Comparison of ENCODE assay signal across 18 mouse cellular contexts in the genomic region with DNA sequence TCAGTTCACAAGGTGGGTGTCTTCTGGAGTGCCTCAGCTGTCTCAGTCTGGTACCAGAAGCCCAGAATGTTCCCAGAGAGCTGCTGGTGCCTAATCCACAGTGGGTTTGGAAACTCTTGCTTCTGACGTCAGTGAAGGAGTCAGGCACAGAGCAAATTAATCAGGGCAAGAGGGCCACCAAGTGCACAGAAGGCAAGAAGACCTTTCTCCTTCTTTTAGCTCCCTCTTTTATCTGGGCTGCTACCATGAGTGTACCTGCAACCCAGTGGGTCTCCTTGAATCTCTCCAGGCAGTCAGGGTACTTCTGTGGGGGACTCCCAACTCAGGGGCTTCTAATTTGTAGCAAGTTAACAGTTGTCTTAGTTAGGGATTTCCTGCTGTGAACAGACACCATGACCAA.
DNase-seq lines count a peak whose midpoint lies in the region; ATAC-seq lines count a peak whose summit lies in the region.
"Had no signal": no experiment of that assay in that cellular context is flagged by ENCODE, and none has a peak within 500 bp of the region (broad histone marks: within the 10 kb centered on the region; RNA-seq: fewer than 3 reads in every experiment).

No protein-coding gene starts in this region.

- 0 out of 2 replicates have a peak, but pooled peaks cover 6% of the 10 kb centered on the region for H3K9me3 ChIP-seq in limb, embryonic 12.5 days
- H3K9me3 ChIP-seq in limb, embryonic 10.5 days (replicated peaks): no peaks in the 10 kb centered on the region
- H3K9me3 ChIP-seq in midbrain, embryonic 11.5 days (ENCODE audit: control insufficient read depth, low read length): no peaks in the 10 kb centered on the region
- H3K9me3 ChIP-seq in midbrain, embryonic 14.5 days (ENCODE audit: control insufficient read depth, low read length): no peaks in the 10 kb centered on the region
- no peaks in the 10 kb centered on the region for H3K9me3 ChIP-seq in limb, embryonic 13.5 days
- H3K9me3 ChIP-seq: forebrain, embryonic 15.5 days; hindbrain, embryonic 12.5 days; hindbrain, embryonic 15.5 days had no signal

- no peak overlapping the region for H3K4me3 ChIP-seq in limb, embryonic 12.5 days (replicated peaks)
- H3K4me3 ChIP-seq in limb, embryonic 10.5 days: no peak overlapping the region
- H3K4me3 ChIP-seq in midbrain, embryonic 11.5 days (ENCODE audit: low read depth, low read length): no peak overlapping the region
- H3K4me3 ChIP-seq in midbrain, embryonic 14.5 days (replicated peaks; ENCODE audit: low read depth, low read length): no peak overlapping the region
- no peak overlapping the region for H3K4me3 ChIP-seq in limb, embryonic 13.5 days
- H3K4me3 ChIP-seq: forebrain, embryonic 15.5 days; heart, adult 2 months; hindbrain, embryonic 12.5 days; hindbrain, embryonic 15.5 days had no signal

- H3K27me3 ChIP-seq in limb, embryonic 12.5 days: no peaks in the 10 kb centered on the region
- no peaks in the 10 kb centered on the region for H3K27me3 ChIP-seq in limb, embryonic 10.5 days (ENCODE audit: low read depth, poor library complexity, severe bottlenecking)
- no peaks in the 10 kb centered on the region for H3K27me3 ChIP-seq in midbrain, embryonic 11.5 days (ENCODE audit: control insufficient read depth, insufficient read depth, low read length)
- H3K27me3 ChIP-seq in midbrain, embryonic 14.5 days (ENCODE audit: control insufficient read depth, insufficient read depth, low read length): no peaks in the 10 kb centered on the region
- no peaks in the 10 kb centered on the region for H3K27me3 ChIP-seq in limb, embryonic 13.5 days
- H3K27me3 ChIP-seq: forebrain, embryonic 15.5 days; hindbrain, embryonic 12.5 days; hindbrain, embryonic 15.5 days had no signal

- no peak overlapping the region for H3K4me2 ChIP-seq in limb, embryonic 12.5 days
- H3K4me2 ChIP-seq in midbrain, embryonic 11.5 days: no peak overlapping the region
- H3K4me2 ChIP-seq in midbrain, embryonic 14.5 days (ENCODE audit: low read length): no peak overlapping the region
- no peak overlapping the region for H3K4me2 ChIP-seq in limb, embryonic 13.5 days (replicated peaks)
- H3K4me2 ChIP-seq: forebrain, embryonic 15.5 days; heart, embryonic 11.5 days; hindbrain, embryonic 12.5 days; hindbrain, embryonic 15.5 days had no signal

- H3K36me3 ChIP-seq in limb, embryonic 12.5 days: no peaks in the 10 kb centered on the region
- H3K36me3 ChIP-seq in limb, embryonic 10.5 days: no peaks in the 10 kb centered on the region
- H3K36me3 ChIP-seq in midbrain, embryonic 11.5 days (ENCODE audit: control insufficient read depth, insufficient read depth, low read length): no peaks in the 10 kb centered on the region
- no peaks in the 10 kb centered on the region for H3K36me3 ChIP-seq in midbrain, embryonic 14.5 days (ENCODE audit: control insufficient read depth, insufficient read depth, low read length)
- H3K36me3 ChIP-seq in limb, embryonic 13.5 days: no peaks in the 10 kb centered on the region
- H3K36me3 ChIP-seq: forebrain, embryonic 15.5 days; hindbrain, embryonic 12.5 days; hindbrain, embryonic 15.5 days had no signal

- H3K4me1 ChIP-seq in limb, embryonic 12.5 days (replicated peaks): peaks cover 13% of the 10 kb centered on the region
- 0 out of 2 replicates have a peak, but pooled peaks cover 13% of the 10 kb centered on the region for H3K4me1 ChIP-seq in limb, embryonic 10.5 days
- no peaks in the 10 kb centered on the region for H3K4me1 ChIP-seq in midbrain, embryonic 11.5 days (ENCODE audit: control insufficient read depth, insufficient read depth, low read length)
- no peaks in the 10 kb centered on the region for H3K4me1 ChIP-seq in midbrain, embryonic 14.5 days (ENCODE audit: control insufficient read depth, insufficient read depth, low read length)
- peaks cover 20% of the 10 kb centered on the region for H3K4me1 ChIP-seq in limb, embryonic 13.5 days
- H3K4me1 ChIP-seq: forebrain, embryonic 15.5 days; hindbrain, embryonic 12.5 days; hindbrain, embryonic 15.5 days had no signal

- 78% methylated on average over 1 of the region's 1 CpGs for WGBS in limb, embryonic 12.5 days
- 94% methylated on average over 1 of the region's 1 CpGs for WGBS in limb, embryonic 10.5 days
- 94% methylated on average over 1 of the region's 1 CpGs for WGBS in midbrain, embryonic 11.5 days
- 94% methylated on average over 1 of the region's 1 CpGs for WGBS in midbrain, embryonic 14.5 days
- 52% methylated on average over 1 of the region's 1 CpGs for WGBS in limb, embryonic 13.5 days

- H3K9ac ChIP-seq in limb, embryonic 12.5 days (replicated peaks): no peak overlapping the region
- no peak overlapping the region for H3K9ac ChIP-seq in midbrain, embryonic 11.5 days (ENCODE audit: low read length)
- H3K9ac ChIP-seq in midbrain, embryonic 14.5 days (replicated peaks; ENCODE audit: low read length): no peak overlapping the region
- no peak overlapping the region for H3K9ac ChIP-seq in limb, embryonic 13.5 days
- H3K9ac ChIP-seq: forebrain, embryonic 15.5 days; hindbrain, embryonic 12.5 days; hindbrain, embryonic 15.5 days had no signal

- no peak for ATAC-seq in limb, embryonic 12.5 days (ENCODE audit: insufficient number of reproducible peaks, insufficient read depth, low FRiP score, low TSS enrichment, low read depth)
- ATAC-seq in midbrain, embryonic 11.5 days (ENCODE audit: low FRiP score): no peak
- ATAC-seq in midbrain, embryonic 14.5 days (ENCODE audit: low FRiP score, low TSS enrichment): no peak
- no peak for ATAC-seq in limb, embryonic 13.5 days (ENCODE audit: low FRiP score, low read depth)
- ATAC-seq: CD4-positive, CD25-positive, alpha-beta regulatory T cell, adult 4 months; forebrain, embryonic 15.5 days had no signal

- no peak for DNase-seq in limb, embryonic 10.5 days (ENCODE audit: low spot score)
- DNase-seq in midbrain, embryonic 11.5 days (ENCODE audit: low spot score, missing footprints): peak; percentile 67
- no peak for DNase-seq in midbrain, embryonic 14.5 days
- no peak for DNase-seq in thymus, postnatal 10 days (ENCODE audit: low spot score in 2 of 2)
- DNase-seq: adrenal gland, adult 8-10 months; adrenal gland, postnatal 25 days; cerebellum, adult 11-12 months; cerebellum, adult 8-10 months; cerebellum, postnatal 14 days; gastrocnemius, postnatal 25 days; heart, adult 2 months had no signal

- 0 out of 2 replicates have a peak overlapping the region, but pooled peaks have one; percentile 0 for H3K27ac ChIP-seq in limb, embryonic 12.5 days
- H3K27ac ChIP-seq in limb, embryonic 10.5 days: no peak overlapping the region
- H3K27ac ChIP-seq in midbrain, embryonic 11.5 days (ENCODE audit: low read depth, low read length): no peak overlapping the region
- no peak overlapping the region for H3K27ac ChIP-seq in midbrain, embryonic 14.5 days (replicated peaks; ENCODE audit: low read depth, low read length)
- peak overlapping the region; percentile 44; the same call in 1 of the 2 replicates for H3K27ac ChIP-seq in limb, embryonic 13.5 days
- H3K27ac ChIP-seq: forebrain, embryonic 15.5 days; heart, adult 2 months; hindbrain, embryonic 12.5 days; hindbrain, embryonic 15.5 days had no signal

Comparison
In these comparisons a context has a peak if more than half of its experiments do, and no peak if none do; other contexts are left out.
1. H3K27ac ChIP-seq: peak in limb, embryonic 12.5 days (single experiment) and limb, embryonic 13.5 days (single experiment); none in limb, embryonic 10.5 days (single experiment), midbrain, embryonic 11.5 days (single experiment) and midbrain, embryonic 14.5 days (single experiment).